Mouse (Mus musculus): ENCODE measurements around the gene Timp2. TPM values are rescaled to one million over a fixed set of nuclear protein-coding genes. Genes with fewer than 3 reads are reported as not detected.

Timp2 gene
- total and polyA plus RNA-seq, 3 experiments, result not detected

- H3K36me3 ChIP-seq (replicated peaks), result peaks cover 96% of the 10 kb centered on the region
- no peak overlapping the region for H3K4me3 ChIP-seq (ENCODE audit: low read depth, low read length)
- no peak for ATAC-seq (ENCODE audit: extremely low read depth, insufficient number of reproducible peaks, low FRiP score, poor library complexity, severe bottlenecking)
- TF ChIP-seq GATA1 (IDR thresholded peaks at IDR 0.05; ENCODE audit: borderline replicate concordance, low read length), result no peak
- no peak for TF ChIP-seq POLR2AphosphoS5 (IDR thresholded peaks at IDR 0.05; ENCODE audit: insufficient replicate concordance, low read depth, low read length)
- no peak for TF ChIP-seq TAL1 (conservative IDR thresholded peaks at IDR 0.05; ENCODE audit: low read depth, low read length)
- no peak for TF ChIP-seq GATA2 (IDR thresholded peaks at IDR 0.05; ENCODE audit: borderline replicate concordance, low read depth, low read length)
- no peak for TF ChIP-seq CTCF (IDR thresholded peaks at IDR 0.05; ENCODE audit: low read depth, low read length)
- DNase-seq (ENCODE audit: low spot score), result no peak
- 0 out of 2 replicates have a peak, but pooled peaks cover 4% of the 10 kb centered on the region for H3K4me1 ChIP-seq (ENCODE audit: insufficient read depth, low read depth, low read length)
- no peaks in the 10 kb centered on the region for H3K9me3 ChIP-seq (replicated peaks)
- H3K27me3 ChIP-seq (ENCODE audit: insufficient read depth, low read length), result no peaks in the 10 kb centered on the region; the same call in 1 of the 2 replicates
Measured at GRCm38 (mm10) chr11:118260081-118260480, 95.5 kb downstream of the Timp2 start.

- Histone ChIP-seq H3K4me1 (ENCODE audit: insufficient read depth, low read depth, low read length) (peaks cover 8% of the 10 kb centered on the region), H3K9me3 (replicated peaks) (no peaks in the 10 kb centered on the region), H3K4me3 (ENCODE audit: low read depth, low read length) (no peak overlapping the region), H3K36me3 (replicated peaks) (peaks cover 96% of the 10 kb centered on the region), H3K27me3 (ENCODE audit: insufficient read depth, low read length) (no peaks in the 10 kb centered on the region; the same call in 1 of the 2 replicates)
- ATAC-seq (ENCODE audit: extremely low read depth, insufficient number of reproducible peaks, low FRiP score, poor library complexity, severe bottlenecking) (no peak), DNase-seq (ENCODE audit: low spot score) (no peak)
- no peak for TF ChIP-seq GATA2 (IDR thresholded peaks at IDR 0.05; ENCODE audit: borderline replicate concordance, low read depth, low read length)
- no peak for TF ChIP-seq CTCF (IDR thresholded peaks at IDR 0.05; ENCODE audit: low read depth, low read length)
- no peak for TF ChIP-seq POLR2AphosphoS5 (IDR thresholded peaks at IDR 0.05; ENCODE audit: insufficient replicate concordance, low read depth, low read length)
- no peak for TF ChIP-seq TAL1 (conservative IDR thresholded peaks at IDR 0.05; ENCODE audit: low read depth, low read length)
- no peak for TF ChIP-seq GATA1 (IDR thresholded peaks at IDR 0.05; ENCODE audit: borderline replicate concordance, low read length)
Measured at GRCm38 (mm10) chr11:118259580-118259979, 96.0 kb downstream of the Timp2 start.

GRCm38 (mm10) chr11:118256371-118256770 lies 99.2 kb downstream of the Timp2 start:
- TF ChIP-seq GATA1 (IDR thresholded peaks at IDR 0.05; ENCODE audit: borderline replicate concordance, low read length) (no peak), GATA2 (IDR thresholded peaks at IDR 0.05; ENCODE audit: borderline replicate concordance, low read depth, low read length) (no peak), TAL1 (conservative IDR thresholded peaks at IDR 0.05; ENCODE audit: low read depth, low read length) (no peak), CTCF (IDR thresholded peaks at IDR 0.05; ENCODE audit: low read depth, low read length) (no peak)
- H3K4me3 ChIP-seq (ENCODE audit: low read depth, low read length), result no peak overlapping the region
- no peaks in the 10 kb centered on the region; the same call in 1 of the 2 replicates for H3K27me3 ChIP-seq (ENCODE audit: insufficient read depth, low read length)
- DNase-seq (ENCODE audit: low spot score) (no peak), ATAC-seq (ENCODE audit: extremely low read depth, insufficient number of reproducible peaks, low FRiP score, poor library complexity, severe bottlenecking) (no peak)
- H3K4me1 ChIP-seq (ENCODE audit: insufficient read depth, low read depth, low read length), result peaks cover 15% of the 10 kb centered on the region
- no peaks in the 10 kb centered on the region for H3K9me3 ChIP-seq (replicated peaks)
- H3K36me3 ChIP-seq (replicated peaks), result peaks cover 79% of the 10 kb centered on the region

- TF ChIP-seq GATA2 (IDR thresholded peaks at IDR 0.05; ENCODE audit: borderline replicate concordance, low read depth, low read length) (no peak), GATA1 (IDR thresholded peaks at IDR 0.05; ENCODE audit: borderline replicate concordance, low read length) (no peak)
- Histone ChIP-seq H3K27me3 (ENCODE audit: insufficient read depth, low read length) (no peaks in the 10 kb centered on the region; the same call in 1 of the 2 replicates), H3K4me1 (ENCODE audit: insufficient read depth, low read depth, low read length) (peaks cover 28% of the 10 kb centered on the region), H3K4me3 (ENCODE audit: low read depth, low read length) (no peak overlapping the region), H3K36me3 (replicated peaks) (peaks cover 58% of the 10 kb centered on the region), H3K9me3 (replicated peaks) (no peaks in the 10 kb centered on the region)
- ATAC-seq (ENCODE audit: extremely low read depth, insufficient number of reproducible peaks, low FRiP score, poor library complexity, severe bottlenecking), result no peak
- DNase-seq (ENCODE audit: low spot score), result no peak
Measured at GRCm38 (mm10) chr11:118254159-118254951, 101.2 kb downstream of the Timp2 start.

GRCm38 (mm10) chr11:118253447-118254158 lies 101.9 kb downstream of the Timp2 start:
- H3K4me3 ChIP-seq (ENCODE audit: low read depth, low read length), result no peak overlapping the region
- DNase-seq (ENCODE audit: low spot score) (no peak), ATAC-seq (ENCODE audit: extremely low read depth, insufficient number of reproducible peaks, low FRiP score, poor library complexity, severe bottlenecking) (no peak)
- H3K9me3 ChIP-seq (replicated peaks), result no peaks in the 10 kb centered on the region
- no peaks in the 10 kb centered on the region; the same call in 1 of the 2 replicates for H3K27me3 ChIP-seq (ENCODE audit: insufficient read depth, low read length)
- TF ChIP-seq CTCF (IDR thresholded peaks at IDR 0.05; ENCODE audit: low read depth, low read length) (no peak), GATA2 (IDR thresholded peaks at IDR 0.05; ENCODE audit: borderline replicate concordance, low read depth, low read length) (no peak), GATA1 (IDR thresholded peaks at IDR 0.05; ENCODE audit: borderline replicate concordance, low read length) (no peak), POLR2AphosphoS5 (IDR thresholded peaks at IDR 0.05; ENCODE audit: insufficient replicate concordance, low read depth, low read length) (no peak), TAL1 (conservative IDR thresholded peaks at IDR 0.05; ENCODE audit: low read depth, low read length) (no peak)
- peaks cover 51% of the 10 kb centered on the region for H3K36me3 ChIP-seq (replicated peaks)
- peaks cover 35% of the 10 kb centered on the region for H3K4me1 ChIP-seq (ENCODE audit: insufficient read depth, low read depth, low read length)

Other genes with a start within 250 kb of the Timp2 start
- not detected in 2 replicates for gene Dnah17, start 225.1 kb downstream of the Timp2 start, total RNA-seq (2014; fragmentation: Nextera tagmentation)
- gene Dnah17, start 225.1 kb downstream of the Timp2 start, total RNA-seq (2017), result 0.11 TPM in 1 of 2 replicates, not detected in the other
- not detected in 2 replicates for gene Dnah17, start 225.1 kb downstream of the Timp2 start, polyA plus RNA-seq (2012)
- 4.0 and 4.5 TPM in 2 replicates for gene Cyth1, start 107.1 kb downstream of the Timp2 start, total RNA-seq (2014; fragmentation: Nextera tagmentation)
- gene Cyth1, start 107.1 kb downstream of the Timp2 start, total RNA-seq (2017), result 7.1 and 7.7 TPM in 2 replicates
- gene Cyth1, start 107.1 kb downstream of the Timp2 start, polyA plus RNA-seq (2012), result 2.7 and 3.1 TPM in 2 replicates
- 27.1 and 36.5 TPM in 2 replicates for gene Usp36, start 65.5 kb downstream of the Timp2 start, total RNA-seq (2014; fragmentation: Nextera tagmentation)
- 6.2 and 8.0 TPM in 2 replicates for gene Usp36, start 65.5 kb downstream of the Timp2 start, total RNA-seq (2017)
- gene Usp36, start 65.5 kb downstream of the Timp2 start, polyA plus RNA-seq (2012), result 55.1 and 60.6 TPM in 2 replicates
- gene Cep295nl, start 13.2 kb downstream of the Timp2 start, total RNA-seq (2014; fragmentation: Nextera tagmentation), result not detected in 2 replicates
- gene Cep295nl, start 13.2 kb downstream of the Timp2 start, total RNA-seq (2017), result 0.11 TPM in 1 of 2 replicates, not detected in the other
- gene Cep295nl, start 13.2 kb downstream of the Timp2 start, polyA plus RNA-seq (2012), result not detected in 2 replicates
- 8.1 and 8.4 TPM in 2 replicates for gene Lgals3bp, start 46.4 kb upstream of the Timp2 start, total RNA-seq (2014; fragmentation: Nextera tagmentation)
- 24.5 and 25.7 TPM in 2 replicates for gene Lgals3bp, start 46.4 kb upstream of the Timp2 start, total RNA-seq (2017)
- gene Lgals3bp, start 46.4 kb upstream of the Timp2 start, polyA plus RNA-seq (2012), result 9.0 and 9.5 TPM in 2 replicates
- 16.4 and 16.5 TPM in 2 replicates for gene Cant1, start 63.3 kb upstream of the Timp2 start, total RNA-seq (2014; fragmentation: Nextera tagmentation)
- 14.9 and 16.4 TPM in 2 replicates for gene Cant1, start 63.3 kb upstream of the Timp2 start, total RNA-seq (2017)
- 47.2 and 64.3 TPM in 2 replicates for gene Cant1, start 63.3 kb upstream of the Timp2 start, polyA plus RNA-seq (2012)
- not detected in 2 replicates for gene C1qtnf1, start 72.5 kb upstream of the Timp2 start, total RNA-seq (2014; fragmentation: Nextera tagmentation)
- gene C1qtnf1, start 72.5 kb upstream of the Timp2 start, total RNA-seq (2017), result 0.11 TPM in 1 of 2 replicates, not detected in the other
- gene C1qtnf1, start 72.5 kb upstream of the Timp2 start, polyA plus RNA-seq (2012), result not detected in 2 replicates
- gene Engase, start 121.1 kb upstream of the Timp2 start, total RNA-seq (2014; fragmentation: Nextera tagmentation), result 3.8 and 4.4 TPM in 2 replicates
- gene Engase, start 121.1 kb upstream of the Timp2 start, total RNA-seq (2017), result 4.1 and 4.3 TPM in 2 replicates
- 25.2 and 27.9 TPM in 2 replicates for gene Engase, start 121.1 kb upstream of the Timp2 start, polyA plus RNA-seq (2012)

All from G1E (cell line).